Mouse (Mus musculus) small intestine, adult 2 months (tissue): Measurements from ENCODE around the gene Timeless. TPM values are rescaled to one million over a fixed set of nuclear protein-coding genes. Genes with fewer than 3 reads are reported as not detected.
"Not testable (repeated sequence)": the region's sequence is repeated elsewhere in the genome, so short reads cannot be mapped to it uniquely, and the experiment has no call there.

ENCODE experiments used
- H3K27ac ChIP-seq: fragments of 200-500 bp; 2 replicates; pipeline ENCODE4 v1.5.1; 2012; ENCODE audit warnings: low read depth, low read length, control low read depth, inconsistent platforms; ENCODE audit not compliant: insufficient read depth
- H3K27me3 ChIP-seq: fragments of 200-500 bp; 2 replicates; pipeline ENCODE4 v1.6.1; 2012; ENCODE audit warnings: mild to moderate bottlenecking, moderate library complexity, low read length, inconsistent platforms; ENCODE audit not compliant: control insufficient read depth, insufficient read depth
- H3K36me3 ChIP-seq: fragments of 200-500 bp; 2 replicates; pipeline ENCODE4 v1.6.1; 2012; ENCODE audit warnings: mild to moderate bottlenecking, low read length, control low read depth, inconsistent platforms; ENCODE audit not compliant: control insufficient read depth, insufficient read depth
- H3K4me1 ChIP-seq: fragments of 200-500 bp; 2 replicates; pipeline ENCODE4 v1.6.1; 2012; ENCODE audit warnings: low read length, inconsistent platforms, mixed read lengths; ENCODE audit not compliant: control insufficient read depth, insufficient read depth, insufficient read length
- H3K4me3 ChIP-seq: fragments of 200-500 bp; 2 replicates; pipeline ENCODE4 v1.5.1; 2012; ENCODE audit warnings: low read depth, mild to moderate bottlenecking, control low read depth, inconsistent platforms, low read length, moderate library complexity
- CTCF ChIP-seq: fragments of 200-500 bp; IDR thresholded peaks from 2 replicates; pipeline ENCODE4 v1.5.1; 2012; ENCODE audit warnings: low read depth, mild to moderate bottlenecking, control low read depth, inconsistent platforms, low read length, moderate library complexity, mixed read lengths; ENCODE audit not compliant: insufficient replicate concordance, insufficient read length; ENCODE audit errors: extremely low read depth
- POLR2A ChIP-seq: fragments of 200-500 bp; IDR thresholded peaks from 2 replicates; pipeline ENCODE4 v1.6.1; 2012; ENCODE audit warnings: low read depth, mild to moderate bottlenecking, control low read depth, inconsistent platforms, low read length, moderate library complexity
- WGBS: fragments of 180-500 bp; shearing (Covaris S2); methylation state at CpG from one replicate; pipeline ENCODE4 v1.1.7; 2018; 5-methylcytosine and 5-hydroxymethylcytosine counted together
- polyA plus RNA-seq: library from polyadenylated mRNA; depleted of rRNA; stranded (reverse); fragments of >200 nt; gene quantifications from 2 replicates; pipeline ENCODE4 v1.2.3, GENCODE M21; 2012

Timeless gene
- polyA plus RNA-seq, 1 experiment = 2.0 TPM

GRCm38 (mm10) chr10:128209311-128210009 lies 22.4 kb upstream of the Timeless start:
- TF ChIP-seq CTCF (no peak), POLR2A (no peak)
- Histone ChIP-seq H3K4me1 (peaks cover 3% of the 10 kb centered on the region; the same call in 1 of the 2 replicates), H3K27ac (no peak overlapping the region), H3K4me3 (no peak overlapping the region), H3K36me3 (peaks cover 2% of the 10 kb centered on the region; the same call in 1 of the 2 replicates), H3K27me3 (no peaks in the 10 kb centered on the region)
- 93% methylated on average over 11 of the region's 11 CpGs for WGBS

DNA sequence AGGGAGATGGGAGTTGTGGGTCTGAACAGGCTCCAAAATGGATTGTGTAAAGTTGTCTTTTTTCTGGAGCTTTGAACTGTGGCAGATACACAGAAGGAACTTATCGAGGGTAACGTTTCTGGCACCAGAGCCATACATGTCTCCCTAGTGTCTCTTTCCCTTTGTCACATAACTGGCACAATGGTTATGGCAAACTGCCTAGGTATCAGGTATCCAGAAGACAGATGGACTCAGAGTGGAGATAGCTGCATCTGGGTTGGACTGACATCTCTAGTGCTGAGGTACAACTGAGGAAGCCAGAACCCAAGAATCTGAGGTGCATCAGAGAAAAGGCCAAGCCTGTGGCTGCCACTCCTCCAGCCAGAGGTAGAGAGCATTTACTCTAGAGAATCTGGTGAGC lies 21.7 kb upstream of the Timeless start:
- Histone ChIP-seq H3K27me3 (no peaks in the 10 kb centered on the region), H3K4me3 (no peak overlapping the region), H3K4me1 (peaks cover 3% of the 10 kb centered on the region; the same call in 1 of the 2 replicates), H3K27ac (no peak overlapping the region), H3K36me3 (peaks cover 2% of the 10 kb centered on the region; the same call in 1 of the 2 replicates)
- WGBS = 82% methylated on average over 2 of the region's 2 CpGs
- TF ChIP-seq CTCF = no peak
- no peak for TF ChIP-seq POLR2A

GRCm38 (mm10) chr10:128210954-128211353 lies 20.9 kb upstream of the Timeless start:
- 8% methylated on average over 14 of the region's 14 CpGs for WGBS
- Histone ChIP-seq H3K36me3 (peaks cover 2% of the 10 kb centered on the region; the same call in 1 of the 2 replicates), H3K4me3 (peak overlapping the region; percentile 73), H3K27ac (no peak overlapping the region), H3K27me3 (no peaks in the 10 kb centered on the region), H3K4me1 (peaks cover 3% of the 10 kb centered on the region; the same call in 1 of the 2 replicates)
- TF ChIP-seq CTCF (no peak), POLR2A (no peak)

DNA sequence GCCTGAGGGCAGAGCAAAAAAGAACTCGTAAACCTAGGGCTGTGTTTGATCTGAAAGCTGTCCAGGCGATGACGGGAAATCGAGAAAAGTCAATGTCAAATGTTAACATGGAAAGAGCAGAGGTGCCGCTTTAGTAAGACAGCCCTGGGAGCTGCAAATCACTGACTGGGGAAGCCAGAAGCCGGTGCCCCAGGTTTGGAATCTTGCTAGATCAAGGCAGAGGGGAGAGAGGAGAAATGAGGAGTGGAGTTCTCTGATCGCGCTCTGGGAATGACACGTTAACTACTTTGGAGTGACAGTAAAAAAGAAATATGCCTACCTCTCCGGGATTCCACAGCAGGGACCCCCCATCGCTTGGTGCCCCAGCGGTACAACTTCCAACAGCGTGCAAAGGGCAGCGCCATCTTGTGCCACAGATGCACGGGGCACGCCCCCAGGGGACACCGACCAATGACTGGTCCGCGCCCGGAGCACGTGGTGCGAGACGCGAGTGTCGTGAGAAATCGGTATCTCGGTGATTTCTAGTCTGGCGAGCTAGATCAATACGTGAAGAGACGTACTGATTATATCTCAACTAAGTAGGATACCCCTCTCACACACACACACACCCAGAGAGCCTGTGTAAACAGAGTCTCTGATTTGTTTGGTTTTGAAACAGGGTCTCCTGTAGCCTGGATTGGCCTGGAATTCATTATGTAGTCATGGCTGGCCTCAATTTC lies 20.3 kb upstream of the Timeless start, which contains the start of gene Spryd4:
TSS of gene Spryd4 (minus strand) at position 418 of the 719 bp plus-strand sequence.
- Histone ChIP-seq H3K4me1 (peaks cover 3% of the 10 kb centered on the region; the same call in 1 of the 2 replicates), H3K4me3 (peak within 1 kb of the TSS; percentile 73), H3K36me3 (peaks cover 2% of the 10 kb centered on the region; the same call in 1 of the 2 replicates), H3K27me3 (no peaks in the 10 kb centered on the region), H3K27ac (no peak within 1 kb of the TSS; the same call in 1 of the 2 replicates)
- WGBS = under 1% methylated on average over 30 of the region's 30 CpGs
- TF ChIP-seq POLR2A (peak; percentile 57), CTCF (peak; percentile 33; the same call in 1 of the 2 replicates)

GRCm38 (mm10) chr10:128212148-128212547 lies 19.7 kb upstream of the Timeless start:
- Histone ChIP-seq H3K4me3 (no peak overlapping the region), H3K27me3 (no peaks in the 10 kb centered on the region), H3K4me1 (peaks cover 3% of the 10 kb centered on the region; the same call in 1 of the 2 replicates), H3K36me3 (peaks cover 2% of the 10 kb centered on the region; the same call in 1 of the 2 replicates), H3K27ac (no peak overlapping the region)
- 41% methylated on average over 6 of the region's 6 CpGs for WGBS
- TF ChIP-seq CTCF (no peak), POLR2A (no peak)

DNA sequence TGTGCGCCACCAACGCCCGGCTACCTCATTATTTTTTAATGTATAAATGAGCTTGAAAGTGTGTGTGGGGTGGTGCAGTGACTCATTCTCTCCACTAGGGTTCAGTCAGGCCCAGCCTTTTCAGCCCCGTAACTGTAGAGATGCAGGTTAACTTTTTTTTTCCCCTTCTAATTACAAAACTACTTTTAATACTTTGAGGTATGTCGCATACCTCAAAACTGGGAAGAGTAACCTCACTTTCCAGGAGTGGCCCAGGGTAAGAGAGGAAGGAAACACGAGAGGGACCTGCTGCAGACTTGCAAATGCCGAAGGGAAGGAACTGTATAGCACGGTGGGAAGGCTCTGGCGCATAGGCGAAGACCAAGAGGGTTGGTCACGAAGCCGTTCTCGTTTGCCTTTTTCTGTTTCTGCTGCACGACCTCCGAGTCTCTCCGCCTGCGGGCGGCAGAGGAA lies 19.0 kb upstream of the Timeless start:
- under 1% methylated on average over 18 of the region's 18 CpGs for WGBS
- TF ChIP-seq POLR2A (no peak), CTCF (peak; percentile 48; the same call in 1 of the 2 replicates)
- H3K4me3 ChIP-seq = peak overlapping the region; percentile 38
- H3K4me1 ChIP-seq = peaks cover 3% of the 10 kb centered on the region; the same call in 1 of the 2 replicates
- no peaks in the 10 kb centered on the region for H3K27me3 ChIP-seq
- peaks cover 2% of the 10 kb centered on the region; the same call in 1 of the 2 replicates for H3K36me3 ChIP-seq
- no peak overlapping the region for H3K27ac ChIP-seq

- H3K36me3 ChIP-seq, H3K27ac ChIP-seq, H3K4me1 ChIP-seq, H3K4me3 ChIP-seq, H3K27me3 ChIP-seq: not testable (repeated sequence)
- 87% methylated on average over 4 of the region's 4 CpGs for WGBS
Measured at GRCm38 (mm10) chr10:128214112-128214511, 17.8 kb upstream of the Timeless start.
